ENCODE assay signal across 23 mouse cellular contexts in the genomic region with DNA sequence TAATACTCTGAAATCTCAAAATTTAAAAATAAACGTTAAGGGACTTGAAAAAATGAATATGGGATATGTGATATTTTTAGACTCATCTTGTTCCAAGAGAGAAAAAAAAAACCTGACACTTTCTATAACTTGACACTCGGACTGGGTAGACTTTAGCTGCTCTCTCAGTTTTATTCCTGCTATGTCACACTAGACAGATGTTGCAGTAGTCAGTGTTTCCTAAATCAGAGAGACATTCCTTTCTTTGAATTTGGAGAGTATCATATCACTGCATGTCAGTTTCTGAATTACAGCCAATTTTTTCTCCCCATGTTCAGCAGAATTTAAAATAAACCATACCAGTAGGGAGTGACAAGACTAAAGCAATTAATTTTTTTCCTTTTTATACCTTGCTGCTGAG. TPM values are rescaled to one million over a fixed set of nuclear protein-coding genes. Genes with fewer than 3 reads are reported as not detected.
DNase-seq lines count a peak whose midpoint lies in the region; ATAC-seq and TF ChIP-seq lines count a peak whose summit lies in the region.
"Had no signal": no experiment of that assay in that cellular context is flagged by ENCODE, and none has a peak within 500 bp of the region (broad histone marks: within the 10 kb centered on the region; RNA-seq: fewer than 3 reads in every experiment).

No protein-coding gene starts in this region.

- H3K27ac ChIP-seq in embryonic fibroblast, embryonic 13.5 days (ENCODE audit: insufficient read depth, low read length) = peak overlapping the region; percentile 65; the same call in 1 of the 2 replicates
- H3K27ac ChIP-seq: embryonic facial prominence, embryonic 12.5 days; gastrocnemius, adult 2 months; hindbrain, embryonic 12.5 days; hindbrain, embryonic 15.5 days had no signal

- no peak for DNase-seq in frontal cortex, postnatal 36 days (ENCODE audit: low spot score in 2 of 2)
- peak; percentile 1 for DNase-seq in right cerebral cortex, adult 18-20 months
- DNase-seq in right cerebral cortex, postnatal 10 days (ENCODE audit: low spot score in 2 of 2) = no peak
- DNase-seq in kidney, adult 11 months = no peak
- DNase-seq: adrenal gland, adult 8-10 months; adrenal gland, postnatal 25 days; cerebellum, adult 18-20 months; cerebellum, adult 9-10 months; cerebellum, postnatal 14 days; gastrocnemius, adult 2 months; gastrocnemius, postnatal 14 days; heart, adult 11 months had no signal

- H3K4me1 ChIP-seq in embryonic fibroblast, embryonic 13.5 days (ENCODE audit: control insufficient read depth, insufficient read depth, low read length) = no peaks in the 10 kb centered on the region
- H3K4me1 ChIP-seq: embryonic facial prominence, embryonic 12.5 days; hindbrain, embryonic 12.5 days; hindbrain, embryonic 15.5 days had no signal

- ATAC-seq in frontal cortex, adult (ENCODE audit: low TSS enrichment) = peak; percentile 84
- ATAC-seq: activated CD4-positive, CD25-positive, alpha-beta regulatory T cell, adult 4 months; forebrain, embryonic 14.5 days had no signal

- TF ChIP-seq POLR2A in embryonic fibroblast, embryonic 13.5 days (IDR thresholded peaks at IDR 0.05; ENCODE audit: low read depth, low read length) = no peak

- TF ChIP-seq CTCF in embryonic fibroblast, embryonic 13.5 days (IDR thresholded peaks at IDR 0.05; ENCODE audit: borderline replicate concordance, insufficient read depth, low read length) = no peak

- no peak overlapping the region for H3K4me3 ChIP-seq in embryonic fibroblast, embryonic 13.5 days (ENCODE audit: insufficient read depth, low read length)
- H3K4me3 ChIP-seq: embryonic facial prominence, embryonic 12.5 days; gastrocnemius, adult 2 months; hindbrain, embryonic 12.5 days; hindbrain, embryonic 15.5 days had no signal

RNA-seq across cellular contexts. Expression of a gene that starts 2.7 kb away (rescaled TPM):
- not detected in 2 replicates for polyA plus RNA-seq in embryonic fibroblast, embryonic 13.5 days (2011; ENCODE audit: insufficient read length, low read depth, missing spikeins)
- polyA plus RNA-seq: embryonic facial prominence, embryonic 12.5 days; forebrain, embryonic 11.5 days; forebrain, embryonic 14.5 days; heart, embryonic 11.5 days; heart, embryonic 14.5 days; heart, postnatal 0 days; hindbrain, embryonic 12.5 days had no signal
